Mouse (Mus musculus): ENCODE results near the gene Pex11a. TPM values are rescaled to one million over a fixed set of nuclear protein-coding genes. Genes with fewer than 3 reads are reported as not detected.
A peak's percentile ranks its signal among the peaks of the same experiment; 100 is the strongest.

Pex11a gene
- total RNA-seq, 2 experiments from 2014 or later = 13.3 to 16.5 TPM

DNA sequence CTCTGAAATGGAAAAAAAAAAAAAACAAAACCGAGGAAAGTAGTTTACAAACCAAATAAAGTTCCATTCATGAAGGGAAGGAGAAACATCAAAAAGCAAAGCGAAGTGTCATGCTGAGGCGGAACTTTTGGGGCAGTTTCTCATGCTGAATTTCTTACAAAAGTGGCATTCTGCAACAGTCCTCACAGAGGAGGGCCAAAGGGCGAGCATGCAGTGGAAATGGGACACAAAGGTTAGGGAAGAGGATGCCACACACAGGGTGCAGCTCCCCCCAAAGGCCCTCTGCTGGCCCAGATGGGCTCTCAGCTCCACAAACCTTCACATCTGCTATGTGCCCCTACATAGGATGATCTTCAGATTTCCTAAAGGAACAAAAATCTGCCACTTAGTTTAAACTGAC is 2.7 kb downstream of the Pex11a start:
- no peak for DNase-seq
- intact Hi-C loops (cut with DNase I) = no loop called here

DNA sequence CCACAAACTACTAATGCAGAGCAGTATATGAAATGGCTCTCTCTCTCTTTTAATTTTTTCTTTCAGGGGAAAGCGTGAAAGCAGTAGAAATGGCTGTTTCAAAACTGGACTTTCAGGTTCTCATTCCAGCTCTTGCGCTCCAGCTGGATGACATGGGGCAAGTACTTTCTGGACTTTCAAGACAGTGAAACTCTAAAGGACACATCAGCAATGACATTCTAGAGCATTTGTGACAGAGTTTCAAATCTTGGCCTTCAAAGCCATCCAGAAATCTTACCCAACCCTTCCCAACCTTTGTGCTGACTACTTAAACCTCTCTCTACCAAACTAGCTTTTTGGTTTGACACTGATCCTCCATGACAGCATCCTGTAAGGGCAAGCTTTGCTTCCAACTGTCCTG is 4.0 kb downstream of the Pex11a start:
- no peak for DNase-seq
- intact Hi-C loops (cut with DNase I) = no loop called here

DNA sequence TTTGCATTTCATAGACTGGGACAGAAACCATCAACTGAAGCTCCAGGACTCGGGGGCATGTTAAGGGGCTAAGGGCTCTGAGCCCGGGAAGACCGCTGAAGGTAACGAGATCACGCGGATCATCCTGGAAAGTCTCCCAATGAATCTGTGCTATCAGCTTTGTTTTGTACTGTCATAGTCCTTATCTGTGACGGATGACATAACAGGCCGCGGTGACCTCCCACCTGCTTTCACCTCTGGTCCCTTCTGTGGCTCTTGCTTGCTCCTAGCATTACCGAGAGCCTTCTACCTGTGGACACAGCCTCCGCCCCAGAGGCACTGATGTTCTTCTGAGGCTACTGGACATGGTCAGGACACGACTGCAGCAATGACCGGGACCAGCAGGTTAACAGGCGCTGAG is 6.4 kb downstream of the Pex11a start:
- DNase-seq = no peak
- intact Hi-C loops (cut with DNase I) = no loop called here

DNA sequence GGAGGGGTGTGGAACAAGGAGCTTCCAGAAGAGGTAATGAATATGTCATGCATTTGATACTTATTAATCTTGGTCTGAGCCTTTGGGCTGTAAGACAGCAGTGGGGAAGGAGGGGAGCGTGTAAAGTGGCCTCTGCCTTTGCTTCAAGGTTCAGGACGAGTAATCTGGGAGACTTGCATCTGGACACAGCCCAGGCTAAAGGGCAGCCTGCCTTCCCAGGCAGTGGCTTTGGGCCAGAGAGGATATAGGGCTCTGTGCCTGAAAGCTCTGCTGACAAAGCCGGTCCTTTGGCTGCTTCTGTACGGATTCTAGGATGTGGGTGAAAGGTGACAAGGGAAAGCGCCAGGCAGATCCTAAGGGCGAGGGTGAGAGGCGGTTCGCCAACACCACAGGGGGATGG is 8.4 kb downstream of the Pex11a start:
- intact Hi-C loops (cut with DNase I) = no loop called here

DNA sequence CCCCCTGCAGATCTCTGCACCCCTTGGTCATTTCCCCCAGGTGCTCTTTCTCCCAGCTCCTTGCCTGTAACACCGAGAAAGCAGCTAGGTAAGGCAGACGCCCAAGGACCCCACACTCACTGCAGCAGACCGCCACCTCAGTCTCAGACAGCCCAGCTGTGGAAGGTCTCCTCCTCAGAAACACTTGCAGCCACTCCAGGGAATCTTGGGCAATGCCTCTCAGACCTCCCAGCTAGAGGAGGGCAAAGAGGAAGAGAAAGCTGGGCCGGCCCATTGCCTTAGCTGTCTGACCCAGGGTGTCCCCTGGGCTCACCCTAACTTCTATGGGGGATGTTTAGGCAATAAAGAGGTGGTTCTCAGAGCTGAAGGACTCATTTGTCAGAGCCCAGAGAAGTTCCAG is 10.3 kb downstream of the Pex11a start, which contains the start of gene Plin1:
Gene Plin1, minus strand, starts transcription at position 282 of the 400 bp plus-strand sequence.
- no peak for DNase-seq
- intact Hi-C loops (cut with DNase I) = no loop called here

More for the DNA sequence above, 8.4 kb downstream of the Pex11a start:
- peak; percentile 79 to 83 for DNase-seq

DNA sequence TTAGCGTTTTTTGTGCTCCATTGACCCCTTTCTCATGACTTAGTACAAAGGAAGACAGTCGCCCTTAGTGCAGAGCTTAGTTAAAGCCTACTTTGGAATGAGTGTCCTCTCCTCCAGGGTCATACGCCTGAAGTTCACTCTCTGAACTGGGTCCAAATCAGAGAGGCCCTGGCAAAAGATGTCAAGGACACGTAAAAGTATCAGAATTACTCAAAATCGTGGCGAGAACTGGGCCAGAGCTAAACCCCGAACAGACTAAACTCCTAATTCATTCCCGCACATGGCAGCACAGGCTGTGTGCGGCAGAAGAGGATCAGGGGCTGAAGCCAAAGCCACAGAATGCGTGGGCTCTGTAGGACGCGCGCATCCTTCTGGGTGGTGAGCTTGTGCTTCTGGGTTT is 11.5 kb downstream of the Pex11a start:
- no peak for DNase-seq
- intact Hi-C loops (cut with DNase I) = no loop called here

DNA sequence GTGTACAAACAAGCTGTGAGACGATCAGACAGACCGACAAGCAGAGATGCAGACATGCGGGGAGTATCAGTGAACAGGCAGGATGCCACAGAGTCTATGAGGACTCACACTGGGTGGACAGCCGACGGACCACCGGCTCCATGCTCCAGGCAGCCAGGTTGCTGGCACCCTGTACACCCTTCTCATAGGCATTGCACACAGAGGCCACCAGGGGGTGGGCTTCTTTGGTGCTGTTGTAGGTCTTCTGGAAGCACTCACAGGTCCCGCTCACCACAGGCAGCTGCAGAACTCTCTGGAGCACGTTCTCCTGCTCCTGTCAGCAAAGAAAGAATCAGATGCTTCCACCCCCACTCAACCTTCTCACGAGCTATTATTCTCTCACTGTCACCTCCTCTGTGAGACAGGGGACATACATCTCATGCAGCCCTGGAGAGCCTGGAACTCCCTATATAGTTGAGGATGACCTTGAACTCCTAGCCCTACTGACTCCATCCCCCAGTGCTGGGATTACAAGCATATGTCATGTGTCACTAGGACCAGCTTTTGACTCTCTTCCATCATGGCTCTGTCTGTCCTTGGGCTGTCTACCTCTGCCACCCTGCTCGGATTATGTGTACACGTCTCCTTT is 13.1 kb downstream of the Pex11a start:
- DNase-seq = peak; percentile 20 to 39
- intact Hi-C loops (cut with DNase I) = loop anchor here (1.0 to 5.0 kb wide), 4 partner anchors 68 to 233 kb away; partner anchors contain the start of gene Ticrr

DNA sequence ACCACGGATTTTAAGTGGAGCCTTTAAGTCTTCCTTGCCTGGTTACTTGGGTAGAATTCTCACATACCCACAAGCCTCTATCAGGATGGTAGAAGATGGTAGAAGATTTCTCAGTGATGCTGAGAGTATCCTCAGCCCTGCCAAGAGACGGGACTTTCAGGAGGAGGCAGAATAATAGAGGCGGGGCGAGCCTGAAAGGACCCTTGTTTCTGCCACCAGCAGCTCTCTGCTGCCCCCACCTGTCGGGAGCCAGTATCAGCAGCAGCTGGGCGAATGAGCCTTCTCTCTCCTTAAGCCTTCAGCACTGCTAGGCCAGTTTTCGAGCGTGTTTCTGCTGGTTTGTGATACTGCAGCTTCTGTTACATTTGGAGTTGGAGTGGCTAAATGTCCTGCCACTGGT is 13.8 kb downstream of the Pex11a start:
- intact Hi-C loops (cut with DNase I) = loop anchor here (1.0 to 5.0 kb wide), 4 partner anchors 67 to 232 kb away; partner anchors contain the start of gene Ticrr
- DNase-seq = peak; percentile 71 to 85

DNA sequence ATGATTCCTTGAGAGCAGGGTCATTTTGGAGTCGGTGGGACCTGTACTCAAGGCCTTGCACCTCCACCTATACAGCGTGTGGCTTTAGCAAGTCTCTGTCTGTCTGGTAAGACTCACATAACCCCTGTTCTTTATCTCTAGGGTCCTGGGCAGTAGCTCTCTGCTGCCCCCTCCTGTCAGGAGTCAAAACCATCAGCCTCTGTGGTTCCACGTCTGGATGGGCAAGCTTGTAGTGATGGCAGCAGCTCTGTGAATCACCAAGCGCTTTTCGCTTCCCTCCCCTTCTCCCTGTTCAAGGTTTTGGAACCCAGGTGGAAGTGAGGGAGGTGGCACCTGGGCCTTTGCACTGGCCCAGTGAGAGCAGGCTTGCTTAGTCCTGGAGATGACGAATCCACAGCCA is 14.7 kb downstream of the Pex11a start:
- intact Hi-C loops (cut with DNase I) = loop anchor here (5.0 kb wide), 3 partner anchors 66 to 231 kb away; partner anchors contain the start of gene Ticrr
- peak; percentile 75 to 78 for DNase-seq

DNA sequence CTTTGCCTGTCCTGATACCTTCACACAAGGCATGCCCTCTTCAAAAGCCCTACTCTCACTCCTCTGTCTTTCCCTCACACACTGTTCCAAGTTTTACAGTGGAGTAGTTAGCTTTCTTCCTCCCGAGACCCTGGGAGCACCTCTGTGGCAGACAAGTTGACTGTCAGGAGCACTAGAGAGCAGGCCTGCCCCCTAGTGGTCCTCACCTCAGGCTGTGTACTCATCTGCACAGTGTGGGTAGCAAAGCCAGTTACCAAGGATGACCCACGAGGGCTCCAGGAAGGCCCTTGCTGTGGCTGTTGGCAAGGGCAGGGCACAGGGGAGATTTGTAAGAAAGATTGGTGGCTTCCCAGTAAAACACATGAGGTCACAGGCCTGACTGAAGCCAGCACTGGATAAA is 15.8 kb downstream of the Pex11a start:
- DNase-seq = peak; percentile 68 to 78
- intact Hi-C loops (cut with DNase I) = loop anchor here (1.0 to 5.0 kb wide), 4 partner anchors 37 to 230 kb away; partner anchors contain the start of gene Ticrr

DNA sequence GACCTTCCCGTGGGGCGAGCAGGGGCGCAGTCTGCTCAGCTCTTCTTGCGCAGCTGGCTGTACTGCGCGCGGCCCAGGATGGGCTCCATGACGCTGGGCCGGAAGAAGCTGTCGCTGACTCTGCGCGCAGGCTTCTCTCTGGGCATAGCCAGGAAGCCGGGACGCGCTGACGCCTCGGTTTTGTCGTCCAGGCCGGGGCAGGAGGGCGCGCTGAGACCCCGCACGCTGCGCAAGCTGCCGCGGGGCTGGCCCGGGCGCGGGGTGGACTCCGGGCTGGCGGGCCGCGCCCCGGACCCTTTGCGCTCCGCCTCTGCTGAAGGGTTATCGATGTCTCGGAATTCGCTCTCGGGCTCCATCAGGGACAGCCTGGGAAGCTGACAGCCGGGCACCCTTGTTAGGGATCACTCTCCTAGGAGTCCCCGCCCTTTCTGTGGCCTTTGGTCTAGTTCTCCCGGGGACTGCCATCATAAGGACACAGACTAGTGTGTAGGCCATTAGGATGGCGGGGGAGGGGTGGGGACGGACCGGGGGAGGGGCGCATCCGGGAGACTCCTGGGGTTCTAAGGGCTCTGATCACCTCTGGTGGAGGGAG is 21.4 kb downstream of the Pex11a start:
- DNase-seq = peak; percentile 77 to 81
- intact Hi-C loops (cut with DNase I) = no loop called here

DNA sequence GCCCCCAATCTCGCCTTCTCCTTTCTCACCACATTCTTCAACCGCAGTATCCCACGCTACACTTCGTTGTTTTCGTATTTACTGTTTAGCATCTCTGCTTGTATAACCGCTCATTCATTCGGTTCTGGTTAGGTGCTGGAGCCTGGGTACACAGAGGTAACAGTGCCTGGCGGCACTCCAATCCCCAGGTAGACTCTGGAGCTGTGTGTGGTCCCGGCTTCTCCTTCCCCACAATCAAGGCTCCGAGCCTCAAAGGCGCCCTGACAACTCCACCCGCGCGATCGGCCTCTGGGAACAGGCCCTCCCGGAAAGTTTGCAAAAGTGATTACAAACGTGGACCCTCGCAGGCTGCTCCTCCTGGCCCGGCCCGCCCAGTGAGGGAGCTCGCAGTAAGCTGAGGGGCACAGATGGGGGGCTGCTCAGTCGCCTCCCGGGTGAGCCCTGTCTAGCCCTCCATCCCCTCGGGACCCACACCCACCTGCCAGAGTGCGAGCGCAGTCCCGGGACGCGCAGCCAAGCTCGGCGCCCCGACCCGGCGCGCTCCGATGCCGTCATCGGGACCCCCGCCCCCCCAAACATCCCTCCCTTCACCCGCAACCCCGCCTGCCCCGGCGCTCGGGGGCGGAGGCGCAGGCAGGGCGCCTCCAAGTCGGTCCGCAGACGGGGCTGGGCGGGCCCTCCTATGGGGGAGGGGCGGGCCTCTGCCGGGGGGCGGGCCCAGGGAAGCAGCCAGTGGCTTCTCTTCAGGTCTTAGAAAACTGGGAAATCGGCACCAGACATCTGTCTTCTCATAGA is 27.5 kb downstream of the Pex11a start, which contains the start of gene Kif7:
Gene Kif7, minus strand, starts transcription at position 534 of the 795 bp plus-strand sequence.
- intact Hi-C loops (cut with DNase I) = no loop called here
- peak; percentile 85 to 86 for DNase-seq

DNA sequence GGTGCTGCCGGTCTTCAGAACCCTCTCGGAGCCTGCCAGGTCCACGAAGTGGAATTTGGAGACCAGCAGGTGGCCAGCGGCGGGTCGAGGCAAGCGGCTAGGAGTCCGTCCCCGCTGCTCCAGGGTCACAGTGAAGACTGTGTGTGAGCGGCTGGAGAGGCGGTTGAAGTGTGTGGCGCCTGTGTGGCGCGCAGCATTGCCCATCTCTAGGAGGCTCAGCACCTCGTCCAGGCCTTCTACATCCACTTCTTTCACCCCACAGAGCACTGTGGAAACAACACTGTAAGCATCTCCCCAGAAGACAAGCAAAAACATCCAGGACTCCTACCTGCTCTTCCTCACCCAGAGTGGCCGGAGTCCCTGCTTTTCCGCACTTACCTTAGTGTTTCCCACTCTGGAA is 32.1 kb downstream of the Pex11a start:
- no peak for DNase-seq
- intact Hi-C loops (cut with DNase I) = no loop called here

DNA sequence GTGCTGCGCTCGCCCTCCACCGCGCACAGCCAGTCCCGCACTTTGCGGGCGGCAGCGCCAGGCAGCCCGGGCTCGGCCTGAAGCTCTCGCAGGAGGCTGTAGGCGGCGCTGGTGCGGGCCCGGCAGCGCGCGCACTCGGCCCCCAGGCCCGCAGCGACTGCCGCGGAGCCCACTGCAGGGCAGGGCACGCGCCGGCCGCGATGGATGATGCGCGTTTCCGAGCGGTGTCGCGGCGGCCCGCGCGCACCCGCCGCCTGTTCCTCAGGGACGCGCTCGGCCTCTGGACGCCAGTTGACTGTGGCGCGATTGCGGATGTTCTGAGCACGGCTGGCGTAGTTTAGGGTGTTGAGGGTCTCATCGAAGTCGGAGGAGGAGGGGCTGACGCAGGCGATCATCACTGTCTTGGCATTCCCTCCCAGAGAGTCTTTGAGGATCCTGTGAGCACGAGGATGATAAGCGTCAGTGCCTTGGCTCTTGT is 32.8 kb downstream of the Pex11a start:
- intact Hi-C loops (cut with DNase I) = no loop called here
- peak; percentile 22 to 45 for DNase-seq

DNA sequence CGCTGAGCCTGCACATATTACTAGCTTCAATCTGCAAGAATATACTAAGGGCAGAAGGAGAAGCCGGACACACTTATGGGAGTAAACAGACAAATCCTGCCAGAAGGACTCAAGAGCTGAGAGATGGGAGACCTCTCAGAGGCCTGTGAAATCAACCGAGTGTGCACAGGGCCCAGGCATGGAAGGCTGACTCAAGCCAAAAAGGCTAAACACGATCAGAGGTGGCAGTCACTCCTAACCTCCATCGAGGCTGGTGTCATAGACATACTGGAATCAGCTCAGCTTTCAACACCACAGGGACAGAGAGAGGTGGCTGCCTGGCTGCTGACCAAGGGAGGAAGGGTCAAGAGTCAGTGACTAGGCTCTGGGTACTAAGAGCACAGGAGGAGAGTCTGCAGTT is 37.7 kb downstream of the Pex11a start:
- DNase-seq = no peak
- intact Hi-C loops (cut with DNase I) = no loop called here

DNA sequence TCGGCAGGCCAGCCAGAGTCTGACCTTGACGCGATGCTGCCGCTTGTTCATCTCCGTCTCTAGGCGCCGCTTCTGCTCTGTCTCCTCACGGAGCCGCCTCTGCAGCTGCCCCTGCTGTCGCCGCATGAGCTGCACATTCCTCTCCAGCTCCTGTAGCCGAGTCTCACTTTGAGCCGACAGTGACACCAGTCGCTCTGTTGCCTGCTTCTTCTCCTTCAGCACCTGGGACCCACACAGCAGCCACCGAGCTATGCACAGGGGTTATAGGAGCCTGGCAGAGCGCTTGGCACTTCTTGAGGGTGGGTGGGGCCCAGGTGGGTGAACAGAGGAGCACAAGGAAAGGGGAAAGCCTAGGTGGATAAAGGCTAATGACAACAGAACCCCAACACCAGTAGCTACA is 40.2 kb downstream of the Pex11a start:
- DNase-seq = no peak
- intact Hi-C loops (cut with DNase I) = no loop called here

DNA sequence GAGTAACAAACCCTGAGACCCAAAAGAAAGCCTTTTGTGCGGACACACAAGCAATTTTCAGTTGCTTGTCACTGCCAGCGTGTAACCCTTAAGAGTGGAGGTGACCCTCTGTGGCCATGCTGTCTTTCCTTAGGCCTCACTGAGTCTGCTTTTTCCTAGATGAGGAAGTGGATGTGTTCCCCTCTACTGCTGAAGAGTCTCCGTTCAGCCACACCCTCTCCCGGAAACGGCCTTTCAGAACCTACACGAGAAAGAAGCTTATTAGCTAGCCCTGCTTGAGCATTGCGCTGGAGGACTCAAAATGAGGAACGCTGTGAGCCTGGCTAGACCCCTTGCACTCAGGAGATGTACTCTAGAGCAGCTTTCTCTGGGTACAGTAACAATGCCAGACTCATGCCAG is 46.4 kb downstream of the Pex11a start:
- intact Hi-C loops (cut with DNase I) = no loop called here
- no peak for DNase-seq
